Mouse (Mus musculus) heart, adult 9 months (tissue): ENCODE results near the gene 1810013L24Rik.

Experiments used
- DNase-seq, 2 experiments: peaks; one replicate each; pipeline ENCODE4 v3.0.0; 2022; ENCODE audit warnings: low spot score in 2 of 2

The 1810013L24Rik gene

DNA sequence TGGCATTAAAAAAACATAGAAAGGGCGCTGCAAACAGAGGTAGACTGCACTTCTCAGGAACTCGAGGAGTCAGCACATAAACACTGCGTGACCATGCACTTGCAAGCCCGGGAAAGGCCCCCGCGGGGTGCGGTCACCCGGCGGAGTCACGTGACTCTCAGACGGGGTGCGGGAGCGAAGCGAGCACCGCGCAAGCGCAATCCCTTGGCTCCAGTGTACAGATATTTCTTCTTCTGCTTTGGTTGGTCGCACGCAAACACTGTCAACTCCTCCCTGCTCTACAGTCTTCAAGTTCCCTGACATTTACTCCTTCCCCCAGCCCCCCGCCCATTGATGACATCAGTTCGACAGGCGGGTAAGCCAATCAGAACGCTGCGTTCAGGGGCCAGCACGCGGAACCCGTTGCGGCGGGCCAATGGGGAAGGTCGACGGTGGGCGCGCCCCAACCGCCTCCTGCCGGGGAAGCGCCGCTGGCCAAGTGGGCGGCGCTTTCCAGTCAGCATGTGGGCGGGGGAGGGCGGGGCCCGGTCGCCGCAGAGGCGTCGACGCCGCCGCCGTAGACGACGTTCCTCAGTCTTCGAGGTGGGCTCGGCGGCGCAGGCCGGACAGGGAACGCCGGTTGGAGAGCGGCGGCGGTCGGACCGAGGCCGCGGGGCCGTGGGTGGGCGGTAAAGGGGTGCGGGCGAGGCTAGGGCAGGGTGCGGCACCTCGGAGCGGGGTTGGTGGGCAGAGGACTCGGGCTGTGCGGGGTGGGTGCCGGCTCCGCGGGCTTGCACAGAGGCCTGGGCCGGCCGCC lies at the start of gene 1810013L24Rik:
Gene 1810013L24Rik, plus strand, starts transcription at position 537 of the 796 bp plus-strand sequence.
- DNase-seq = peak; percentile 99

DNA sequence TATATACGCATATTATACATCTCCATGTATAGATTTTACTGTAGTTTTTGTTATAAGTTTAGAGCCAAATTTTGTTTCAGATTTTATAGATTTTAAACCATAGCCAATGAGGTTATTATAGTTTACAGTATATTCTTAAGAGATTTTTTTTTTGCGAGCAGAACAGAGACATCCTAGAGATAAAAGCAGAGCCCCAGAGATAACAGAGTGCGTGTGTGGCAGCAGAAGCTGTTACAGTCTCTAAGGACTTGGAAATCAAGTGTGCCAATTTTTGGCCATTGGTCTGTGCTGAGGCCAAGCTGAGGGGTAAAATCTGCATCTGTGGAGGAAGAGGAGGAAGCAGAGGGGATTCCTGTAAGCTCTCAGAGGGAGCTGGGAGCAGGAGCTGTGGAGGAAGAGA lies 49.7 kb upstream of the 1810013L24Rik start:
- no peak for DNase-seq

- no peak for DNase-seq
These were observed 48.7 kb upstream of the 1810013L24Rik start for GRCm38 (mm10) chr16:8781191-8781590.

DNA sequence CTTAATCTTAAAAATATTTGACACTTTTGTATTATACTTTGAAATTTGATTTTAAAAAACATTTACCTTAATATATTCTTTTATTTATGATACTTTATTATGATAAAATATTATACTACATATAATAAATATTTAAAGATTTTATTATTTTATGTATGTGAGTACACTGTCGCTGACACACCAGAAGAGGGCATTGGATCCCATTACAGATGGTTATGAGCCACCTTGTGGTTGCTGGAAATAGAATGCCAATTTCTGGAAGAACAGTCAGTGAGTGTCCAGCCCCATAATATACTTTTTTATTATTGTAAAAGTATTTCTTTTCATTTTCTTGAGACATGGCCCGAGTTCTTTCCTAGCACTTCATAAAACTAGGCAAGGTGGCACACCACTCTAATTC lies 48.2 kb upstream of the 1810013L24Rik start:
- no peak for DNase-seq

DNA sequence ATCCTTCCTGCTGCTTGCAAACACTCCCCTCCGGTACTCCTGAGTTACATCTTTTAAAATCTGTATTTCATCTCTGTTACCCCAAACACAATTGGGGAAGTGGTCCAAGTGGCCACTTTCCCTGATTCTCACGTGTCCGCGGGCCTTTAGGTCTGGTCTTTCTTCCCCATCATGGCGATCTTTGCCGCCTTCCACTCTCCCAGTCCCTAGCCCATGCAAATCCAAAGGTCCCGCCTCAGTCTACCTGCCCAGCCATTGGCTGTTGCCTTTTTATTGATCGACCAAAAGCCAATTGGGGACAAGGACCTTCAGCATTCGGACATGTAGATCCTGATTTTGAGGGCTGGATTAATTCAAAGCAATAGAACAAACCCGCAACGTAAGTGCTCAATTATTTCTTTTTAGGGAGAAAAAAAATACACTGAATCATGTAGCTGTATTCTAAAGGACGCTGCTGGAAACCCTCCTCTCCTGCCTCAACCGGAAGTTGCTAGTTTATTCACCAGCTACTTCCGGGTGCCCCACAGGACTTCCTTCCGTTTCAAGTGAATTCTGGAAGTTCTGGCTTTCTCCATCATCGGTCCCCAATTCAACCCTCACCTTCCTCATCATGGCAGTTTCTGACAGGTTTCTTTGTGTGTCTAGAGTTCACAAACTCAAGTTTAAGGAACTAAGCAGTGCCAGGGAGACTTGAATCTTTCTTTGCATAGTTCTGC lies 46.5 kb upstream of the 1810013L24Rik start:
- DNase-seq = no peak

GRCm38 (mm10) chr16:8784753-8785152 lies 45.1 kb upstream of the 1810013L24Rik start:
- DNase-seq = peak; percentile 12 to 56

- no peak for DNase-seq
These were observed 39.0 kb upstream of the 1810013L24Rik start for GRCm38 (mm10) chr16:8790886-8791285.

GRCm38 (mm10) chr16:8791949-8792557 lies 37.8 kb upstream of the 1810013L24Rik start, which contains the start of gene Usp7:
Gene Usp7, minus strand, starts transcription at chr16:8792308.
- DNase-seq = no peak

- DNase-seq = no peak
These were observed 34.9 kb upstream of the 1810013L24Rik start for GRCm38 (mm10) chr16:8794952-8795351.

DNA sequence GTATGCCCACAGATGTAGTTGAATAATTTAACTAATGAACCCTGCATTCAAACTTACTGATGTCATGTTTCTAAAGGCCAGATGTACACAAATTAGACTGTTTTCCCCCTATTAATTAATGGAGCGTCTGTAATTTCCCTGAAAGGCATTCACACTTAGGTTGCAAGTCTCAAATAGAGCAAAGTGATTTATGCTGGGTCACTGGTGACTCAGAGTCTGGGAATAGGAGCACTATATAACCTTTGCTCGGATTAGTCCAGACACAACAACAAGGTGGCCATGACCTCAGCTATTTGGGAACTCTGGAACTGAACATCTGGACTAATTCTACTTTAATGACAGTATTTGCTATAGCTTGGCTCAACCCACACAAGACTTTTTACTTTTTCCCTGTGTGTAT lies 34.0 kb upstream of the 1810013L24Rik start:
- no peak for DNase-seq

DNA sequence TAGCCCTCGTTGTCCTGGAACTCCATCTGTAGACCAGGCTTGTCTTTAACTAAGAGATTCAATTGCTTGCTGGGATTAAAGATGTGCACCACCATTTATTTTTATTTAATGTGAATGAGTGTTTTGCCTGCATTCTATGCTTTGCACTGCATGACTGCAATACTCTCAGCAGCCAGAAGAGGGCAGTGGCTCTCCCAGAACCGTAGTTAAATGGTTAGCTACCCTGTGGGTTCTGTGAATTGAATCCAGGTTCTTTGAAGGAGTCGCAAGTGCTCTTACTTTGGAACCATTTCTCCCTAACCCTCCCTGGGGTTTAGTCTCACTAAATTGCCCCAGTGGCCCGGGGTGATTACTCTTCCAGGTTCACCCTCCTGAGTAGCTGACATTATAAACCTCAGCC lies 23.2 kb upstream of the 1810013L24Rik start:
- DNase-seq = no peak

DNA sequence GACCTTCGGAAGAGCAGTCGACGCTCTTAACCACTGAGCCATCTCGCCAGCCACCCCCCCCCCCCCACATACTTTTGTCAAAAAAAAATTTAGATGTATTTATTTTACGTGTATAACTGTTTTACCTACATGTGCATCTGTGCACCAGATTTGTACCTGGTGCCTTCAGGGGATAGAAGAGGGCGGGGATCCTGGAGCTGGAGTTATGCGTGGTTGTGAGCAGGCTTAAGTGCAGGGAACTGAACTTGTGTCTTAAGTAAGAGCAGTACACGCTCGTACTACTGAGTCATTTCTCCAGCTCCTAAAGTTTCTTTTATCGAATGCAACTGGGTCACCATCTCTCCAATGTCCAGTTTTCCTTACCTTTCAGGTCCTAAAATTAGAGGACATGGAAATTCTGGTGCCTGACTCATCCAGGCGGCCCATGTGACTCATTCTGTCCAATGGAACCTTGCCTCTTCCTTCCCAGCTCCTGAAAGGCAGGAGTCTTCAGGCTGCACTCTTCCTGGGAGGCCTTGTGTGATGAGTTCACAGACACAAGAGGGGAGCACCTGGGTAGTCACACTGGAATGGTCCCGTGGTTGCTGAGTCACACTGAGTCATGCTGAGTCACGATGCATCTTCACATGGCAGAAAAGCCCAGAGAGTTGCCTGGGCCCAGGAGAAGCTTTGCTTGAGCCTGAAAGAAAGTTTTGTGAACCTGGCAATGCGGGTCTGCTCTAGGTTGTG lies 19.3 kb upstream of the 1810013L24Rik start:
- no peak for DNase-seq

DNA sequence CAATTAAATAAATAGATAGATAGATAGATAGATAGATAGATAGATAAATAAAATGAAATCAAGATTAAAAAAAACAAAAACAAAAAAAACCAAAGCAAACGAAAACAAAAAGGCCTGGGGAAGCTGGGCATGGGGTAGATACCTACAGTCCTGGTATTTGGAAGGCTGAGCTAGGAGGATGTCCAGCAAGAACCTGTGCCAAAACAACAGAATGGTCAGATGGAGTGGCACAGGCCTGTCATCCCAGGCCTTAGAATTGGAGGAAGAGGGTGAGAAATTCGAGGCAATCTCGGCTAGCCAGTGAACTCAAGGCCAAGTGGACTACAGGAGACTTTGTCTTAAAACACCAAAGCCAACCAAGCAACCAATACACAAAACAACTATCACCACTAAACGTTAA lies 12.0 kb upstream of the 1810013L24Rik start:
- DNase-seq = no peak

GRCm38 (mm10) chr16:8821429-8821828 lies 8.5 kb upstream of the 1810013L24Rik start:
- peak; percentile 61 to 71 for DNase-seq

GRCm38 (mm10) chr16:8822586-8822985 lies 7.3 kb upstream of the 1810013L24Rik start:
- no peak for DNase-seq

DNA sequence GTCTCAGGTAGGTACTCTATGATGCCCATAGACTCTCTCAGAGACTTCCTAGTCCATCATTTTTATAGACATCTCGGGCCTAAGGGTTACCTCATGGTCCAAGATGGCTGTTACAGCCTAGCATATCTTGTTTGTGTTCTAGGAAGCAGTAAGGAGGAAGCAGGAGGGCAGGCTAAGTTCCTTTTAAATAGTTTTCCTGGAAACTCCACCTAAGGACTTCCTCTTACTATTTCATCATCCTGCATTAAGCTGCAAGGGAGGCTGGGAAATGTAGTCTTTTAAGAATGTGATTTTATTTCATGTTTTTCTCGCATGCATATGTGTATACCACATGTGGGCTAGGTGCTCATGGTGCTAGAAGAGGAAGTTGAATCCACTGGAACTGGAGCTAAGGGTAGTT lies 6.2 kb upstream of the 1810013L24Rik start:
- peak in 1 of 2 experiments; percentile 43 for DNase-seq

DNA sequence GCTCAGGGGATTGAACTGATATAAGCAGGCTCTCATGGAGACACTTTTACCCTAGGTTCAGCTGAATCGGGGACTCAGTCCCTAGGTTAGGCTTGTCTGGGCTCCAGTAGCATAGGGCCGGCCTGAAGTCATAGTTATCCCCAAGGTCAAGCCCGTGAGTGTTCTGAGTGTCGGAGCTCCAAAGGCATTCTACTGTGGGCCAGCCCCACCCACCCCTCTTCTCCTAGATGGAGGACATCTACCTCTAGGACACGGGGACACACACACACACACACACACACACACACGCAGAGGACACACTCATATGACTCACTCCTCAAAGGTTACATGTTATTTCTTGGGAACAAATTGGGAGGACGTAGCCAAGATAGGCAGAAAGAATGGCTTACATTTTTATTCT lies 2.5 kb upstream of the 1810013L24Rik start:
- DNase-seq = no peak

GRCm38 (mm10) chr16:8828636-8829563 lies 1.0 kb upstream of the 1810013L24Rik start:
- no peak for DNase-seq

GRCm38 (mm10) chr16:8830431-8831211 lies 721 bp downstream of the 1810013L24Rik start:
- DNase-seq = peak; percentile 75 to 81

GRCm38 (mm10) chr16:8831241-8831640 lies 1.3 kb downstream of the 1810013L24Rik start:
- DNase-seq = peak in 1 of 2 experiments; percentile 28
